Mouse (Mus musculus) E14TG2a.4 (cell line): Measurements from ENCODE around the gene Bcl9.

Source experiments
- CTCF ChIP-seq: conservative IDR thresholded peaks from 2 replicates; pipeline ENCODE4 v1.5.1; 2014; ENCODE audit warnings: low read length
- NANOG ChIP-seq: IDR thresholded peaks from 2 replicates; pipeline ENCODE4 v1.6.1; 2014; ENCODE audit warnings: borderline replicate concordance, low read length, mixed read lengths
- POU5F1 ChIP-seq: IDR thresholded peaks from 2 replicates; pipeline ENCODE4 v1.6.1; 2014; ENCODE audit warnings: low read length, borderline replicate concordance

- no peak for TF ChIP-seq CTCF
- no peak for TF ChIP-seq NANOG
- no peak for TF ChIP-seq POU5F1
Measured at GRCm38 (mm10) chr3:97214439-97214838, 83.3 kb downstream of the Bcl9 start.
